Mouse (Mus musculus) activated CD4-positive, CD25-positive, alpha-beta regulatory T cell, adult 4 months (primary cell): Measurements from ENCODE around the gene Dach1. TPM values are rescaled to one million over a fixed set of nuclear protein-coding genes. Genes with fewer than 3 reads are reported as not detected.

ENCODE experiments used
- ATAC-seq: one replicate; pipeline ENCODE4 v1.8.0; 2017
- polyA plus RNA-seq, 2 experiments: library from polyadenylated mRNA; unstranded; fragments of 100-300 nt; shearing (Covaris generic); gene quantifications; one replicate each; pipeline ENCODE4 v1.2.1; 2017

Gene Dach1
- polyA plus RNA-seq, 2 experiments from 2014 or later, result not detected

DNA sequence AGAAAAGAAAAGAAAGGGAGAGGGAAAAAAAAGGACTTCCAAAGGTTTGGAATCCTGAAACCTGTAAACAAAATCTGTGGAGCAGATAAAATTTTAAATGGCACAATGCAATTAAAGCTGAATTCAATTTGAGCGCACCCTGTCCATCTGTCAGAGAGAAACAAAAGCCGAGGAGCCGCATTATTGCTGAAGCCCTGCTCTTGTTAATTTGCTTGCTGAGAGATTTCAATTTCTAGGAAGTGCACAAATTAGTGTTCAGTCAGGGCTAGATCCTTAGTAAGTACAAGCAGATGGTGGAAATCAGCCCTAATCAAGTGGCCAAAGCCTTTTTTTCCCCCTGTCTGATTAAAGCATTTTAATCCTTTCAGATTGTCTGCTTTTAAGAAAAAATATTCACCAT lies 60.8 kb downstream of the Dach1 start:
- ATAC-seq, result no peak

DNA sequence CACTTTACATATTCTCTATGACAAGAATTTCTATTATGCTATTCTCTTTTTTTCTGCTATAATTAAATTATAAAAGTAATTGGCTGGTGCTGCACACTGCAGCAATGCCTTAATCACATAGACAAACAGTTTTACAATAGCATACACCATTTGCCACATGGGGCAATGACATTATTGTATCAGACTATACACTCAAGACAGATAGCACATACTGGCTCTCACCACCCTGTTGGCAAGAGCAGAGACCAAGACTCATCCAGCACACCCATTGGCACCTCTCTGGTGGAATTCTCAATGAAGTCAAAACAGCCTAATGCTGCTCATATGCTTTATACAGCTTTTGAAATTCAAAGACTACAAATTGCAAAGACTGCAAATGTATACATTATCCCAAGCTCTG lies 63.4 kb downstream of the Dach1 start:
- ATAC-seq, result no peak

DNA sequence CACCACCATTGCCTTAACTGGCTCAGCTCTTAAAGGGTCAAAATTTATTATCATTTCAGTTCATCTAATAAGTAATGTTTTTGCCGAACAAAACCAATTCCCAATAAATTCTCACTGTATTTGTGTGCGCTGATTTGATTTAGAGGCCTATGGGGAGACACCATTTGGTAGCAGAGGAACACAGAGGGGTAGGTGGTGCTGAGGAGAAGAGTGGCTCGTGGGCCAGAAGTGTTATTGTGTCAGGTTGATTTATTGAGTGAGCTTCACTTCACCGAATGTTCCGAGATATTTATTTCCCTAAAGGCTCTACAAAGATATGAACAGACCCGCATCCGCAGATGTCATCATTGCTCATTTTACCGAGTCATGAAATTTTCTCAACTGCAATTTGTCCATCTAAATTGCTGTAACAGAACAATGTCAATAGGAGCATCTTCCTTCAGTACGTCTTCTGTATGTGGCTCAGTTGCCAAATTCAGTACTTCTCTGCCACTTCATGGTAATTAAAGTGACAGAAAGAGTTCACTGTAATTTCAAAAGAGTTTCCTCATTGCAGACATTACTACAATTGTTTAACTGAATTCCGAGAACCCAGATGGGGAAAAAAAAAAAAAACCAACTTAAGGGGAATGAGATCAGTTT lies 65.1 kb downstream of the Dach1 start:
- no peak for ATAC-seq

DNA sequence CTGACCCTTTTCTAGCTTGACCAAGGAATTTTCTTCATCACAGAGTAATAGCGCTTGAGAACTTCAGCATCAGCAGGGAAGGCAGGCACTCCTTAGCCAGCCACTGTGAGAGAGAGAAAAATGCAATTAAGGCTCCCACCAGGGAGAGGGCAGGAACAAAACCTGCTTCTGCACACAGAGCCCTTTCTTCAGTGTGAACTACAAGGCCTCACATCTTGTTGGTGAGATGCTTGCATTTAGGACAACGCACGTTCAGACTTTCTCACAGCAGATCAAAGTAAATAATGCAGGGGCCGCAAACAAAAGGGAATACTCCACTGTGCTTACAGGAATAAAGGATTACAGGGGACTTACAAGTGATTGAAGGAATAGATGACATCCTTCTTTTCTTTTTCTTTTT lies 74.3 kb downstream of the Dach1 start:
- ATAC-seq, result no peak

DNA sequence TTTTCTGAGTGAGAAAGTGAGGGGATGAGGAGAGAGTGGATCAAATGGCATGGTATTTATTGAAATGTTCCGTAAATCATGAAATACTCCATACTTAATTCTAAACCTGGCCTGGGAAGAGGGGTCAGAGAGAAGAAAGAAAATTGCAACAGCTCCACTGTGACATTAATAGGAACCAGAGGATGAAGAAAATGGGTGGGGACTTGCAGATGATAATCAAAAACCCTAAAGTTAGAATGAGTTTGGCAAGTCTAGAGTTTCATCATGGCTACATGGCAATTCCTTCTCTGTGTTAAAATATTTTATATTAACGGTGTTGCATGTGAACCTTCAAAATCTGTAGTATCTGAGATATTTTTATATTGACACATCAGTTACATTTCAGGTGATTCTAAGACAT lies 80.3 kb downstream of the Dach1 start:
- ATAC-seq, result no peak

DNA sequence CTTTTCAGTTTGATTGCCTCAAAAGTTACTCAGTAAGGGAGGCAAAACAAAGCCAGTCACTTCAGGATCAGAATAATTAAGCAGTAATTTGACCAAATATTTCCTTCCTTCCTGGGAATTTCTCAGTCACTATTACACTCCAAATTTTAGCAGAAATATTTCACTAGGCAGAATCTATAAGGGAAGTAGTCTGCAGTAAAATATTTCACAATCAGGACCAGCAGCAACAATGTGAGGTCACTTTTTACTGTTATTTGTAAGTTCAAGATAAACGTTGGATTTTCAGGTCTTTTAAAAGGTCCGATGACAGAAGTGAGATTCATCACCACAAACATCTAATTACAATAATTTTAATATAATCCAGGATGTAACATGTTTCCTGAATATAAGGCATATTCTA lies 82.2 kb downstream of the Dach1 start:
- no peak for ATAC-seq

DNA sequence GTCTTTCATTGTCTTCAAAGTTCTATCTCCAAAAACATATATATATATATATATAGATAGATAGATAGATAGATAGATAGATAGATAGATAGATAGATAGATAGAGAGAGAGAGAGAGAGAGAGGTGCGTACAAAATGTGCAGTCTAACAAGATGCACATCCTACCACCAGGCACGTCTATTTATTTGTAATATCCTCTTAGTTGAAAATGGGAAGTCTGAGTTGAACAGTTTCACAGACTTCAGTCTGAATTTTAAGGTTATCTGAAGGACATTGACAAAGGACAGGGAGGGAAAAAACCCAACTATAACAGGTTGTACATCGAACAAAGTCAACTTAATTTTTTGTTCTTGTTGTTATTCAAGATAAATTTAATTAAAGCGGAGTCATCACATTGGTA lies 82.8 kb downstream of the Dach1 start:
- ATAC-seq, result no peak

DNA sequence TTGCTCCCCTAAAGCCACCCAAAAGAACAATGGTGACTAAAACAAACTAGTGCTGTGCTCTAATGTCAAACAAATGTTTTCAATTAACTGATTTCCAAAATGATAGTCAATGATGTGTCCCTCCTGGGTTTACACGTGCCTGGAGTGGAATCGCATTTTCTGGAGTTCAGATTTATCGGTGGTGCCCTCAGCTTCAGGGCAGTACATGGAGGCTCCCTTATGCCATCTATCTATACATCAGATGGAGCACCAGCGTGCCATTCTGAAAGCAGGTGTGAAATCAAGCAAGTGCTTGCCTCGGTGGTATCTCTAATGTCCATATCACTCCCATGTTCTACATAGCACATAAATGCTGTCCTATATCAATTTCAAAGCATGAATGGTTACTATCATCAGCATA lies 84.4 kb downstream of the Dach1 start:
- ATAC-seq, result no peak

DNA sequence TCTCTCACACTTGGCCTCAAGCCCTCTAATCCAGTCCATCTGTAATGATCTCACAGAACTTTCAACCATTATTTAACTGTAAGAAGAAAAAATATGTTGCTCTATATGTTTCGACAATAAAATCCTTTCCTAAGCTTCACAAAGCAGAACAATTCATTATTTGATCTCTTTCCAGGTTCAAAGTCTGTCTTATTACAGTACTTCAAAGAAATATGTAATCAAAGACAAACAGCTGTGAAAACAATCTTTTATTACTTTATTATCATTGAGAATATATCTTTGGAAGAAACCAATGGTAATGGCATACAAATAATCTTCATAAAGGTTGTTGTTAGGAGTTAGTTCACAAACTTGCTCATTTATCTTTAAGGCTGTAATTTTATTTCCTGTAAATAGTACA lies 84.8 kb downstream of the Dach1 start:
- ATAC-seq, result no peak

DNA sequence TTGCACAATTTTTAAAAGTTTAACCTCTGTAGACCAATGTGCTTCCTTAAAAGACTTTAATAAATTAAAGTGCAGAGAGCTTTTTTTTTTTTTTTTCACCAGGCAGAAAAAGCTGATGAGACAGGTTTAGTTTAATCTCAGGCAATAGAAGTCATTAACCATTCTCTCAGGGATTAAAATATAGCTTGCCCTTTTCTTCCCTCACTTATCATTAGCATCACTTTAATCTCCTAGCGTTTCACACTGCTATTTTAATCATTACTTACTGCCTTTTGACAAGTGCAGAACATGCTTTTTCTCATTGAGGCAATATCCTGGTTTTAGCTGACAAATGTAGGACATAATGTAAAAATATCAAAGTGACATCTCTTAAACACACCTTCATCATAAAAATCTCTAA lies 86.1 kb downstream of the Dach1 start:
- ATAC-seq, result no peak

DNA sequence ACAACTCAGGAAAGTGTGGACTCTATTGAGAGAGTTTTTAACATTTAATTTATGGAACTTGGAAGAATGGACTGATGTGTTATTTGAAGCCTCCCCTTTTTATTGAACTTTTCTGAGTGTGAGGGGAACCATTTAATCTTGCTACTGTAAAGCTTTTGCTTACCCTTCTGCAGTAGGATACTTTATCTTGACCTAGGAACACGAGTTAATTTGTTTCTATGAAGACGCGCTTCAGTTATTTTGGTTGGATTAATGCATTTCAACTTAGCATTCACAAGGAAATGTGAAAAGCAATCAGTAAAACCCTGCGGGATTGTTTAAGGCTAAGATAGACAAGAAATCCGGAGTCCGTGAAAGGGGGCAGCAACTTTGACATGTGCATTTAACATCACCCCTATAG lies 89.6 kb downstream of the Dach1 start:
- ATAC-seq, result no peak

DNA sequence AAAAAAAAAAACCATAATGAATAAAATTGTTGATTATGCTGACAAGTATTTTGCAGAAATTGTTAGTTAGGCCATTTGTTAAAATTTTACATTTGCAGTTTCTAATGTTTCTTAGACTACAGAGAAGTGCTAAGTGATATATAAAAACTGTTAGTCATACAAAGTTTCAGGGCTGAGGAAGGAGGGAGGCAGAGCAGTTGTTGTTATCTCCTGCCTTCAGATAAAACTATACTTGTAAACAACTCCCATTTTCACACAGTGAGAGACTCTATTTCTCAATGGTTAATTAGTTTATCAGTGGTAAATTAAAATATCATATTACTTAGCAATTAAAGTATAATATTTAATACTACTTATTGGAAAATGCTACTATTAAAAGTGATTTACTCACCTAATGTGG lies 91.6 kb downstream of the Dach1 start:
- ATAC-seq, result no peak

DNA sequence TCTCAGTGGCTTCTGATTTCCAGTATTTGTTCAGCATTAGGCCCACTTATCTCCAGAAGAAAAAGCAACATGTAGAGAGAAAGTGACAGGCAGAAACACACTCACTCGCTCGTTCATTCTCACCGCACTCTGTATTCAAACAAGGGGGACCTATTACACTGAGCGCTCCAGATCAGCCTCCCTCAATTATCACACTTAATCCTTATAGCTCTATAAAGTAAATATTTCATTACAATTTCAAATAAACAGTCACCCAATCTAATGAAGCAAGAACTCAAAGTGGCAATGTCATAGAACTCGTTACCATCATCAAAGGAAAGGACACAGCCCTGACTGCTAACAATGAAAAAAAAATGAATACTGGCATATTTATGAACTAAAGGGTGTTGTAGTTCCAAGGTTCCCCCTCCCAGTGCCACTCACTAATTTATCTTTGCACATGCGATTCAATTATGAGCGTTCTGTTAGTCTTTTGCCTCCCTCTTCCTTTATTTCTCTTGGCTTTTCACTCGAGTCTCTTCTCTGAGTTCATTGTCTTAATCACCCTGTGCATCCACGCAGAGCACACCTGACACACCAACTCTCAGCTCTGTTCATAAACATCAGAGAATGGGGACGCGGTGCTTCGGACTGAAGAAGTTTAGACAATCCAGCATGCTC lies 96.0 kb downstream of the Dach1 start:
- ATAC-seq, result no peak

DNA sequence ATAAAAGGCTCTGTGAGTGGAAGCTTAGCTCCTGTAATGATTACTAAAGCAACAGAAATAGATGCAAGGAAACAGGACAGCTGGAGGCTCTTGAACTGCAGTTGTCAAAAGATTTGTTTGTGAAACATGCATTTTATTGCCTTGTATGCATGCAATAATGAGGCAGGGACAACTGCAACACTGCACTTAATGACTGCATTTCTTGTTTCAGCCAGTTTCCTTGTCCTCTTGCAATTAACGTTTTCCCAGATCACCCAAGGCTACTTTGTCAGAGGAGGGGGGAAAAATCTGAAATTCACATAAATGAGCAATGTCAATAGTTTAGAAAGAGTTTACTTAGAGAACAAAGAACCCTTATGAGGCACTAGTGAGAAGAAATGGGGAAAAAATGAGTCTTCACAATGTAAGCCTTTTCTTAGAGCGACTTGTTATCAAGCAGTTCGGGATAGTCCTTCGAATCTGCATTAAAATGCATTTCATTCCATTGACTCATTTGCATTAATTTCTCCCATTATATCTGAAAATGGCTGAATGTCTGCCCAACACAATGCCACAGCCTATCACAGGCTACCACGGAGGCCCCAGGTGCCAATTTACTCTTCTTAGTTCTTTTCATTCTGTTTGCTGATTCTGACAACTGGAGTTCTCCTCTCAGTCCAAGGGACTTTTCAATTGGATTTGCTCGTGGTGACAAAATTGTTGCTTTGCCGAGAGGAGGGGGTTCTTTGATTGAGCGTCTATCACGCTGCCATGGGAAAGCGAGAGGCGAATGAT lies 96.7 kb downstream of the Dach1 start:
- no peak for ATAC-seq

DNA sequence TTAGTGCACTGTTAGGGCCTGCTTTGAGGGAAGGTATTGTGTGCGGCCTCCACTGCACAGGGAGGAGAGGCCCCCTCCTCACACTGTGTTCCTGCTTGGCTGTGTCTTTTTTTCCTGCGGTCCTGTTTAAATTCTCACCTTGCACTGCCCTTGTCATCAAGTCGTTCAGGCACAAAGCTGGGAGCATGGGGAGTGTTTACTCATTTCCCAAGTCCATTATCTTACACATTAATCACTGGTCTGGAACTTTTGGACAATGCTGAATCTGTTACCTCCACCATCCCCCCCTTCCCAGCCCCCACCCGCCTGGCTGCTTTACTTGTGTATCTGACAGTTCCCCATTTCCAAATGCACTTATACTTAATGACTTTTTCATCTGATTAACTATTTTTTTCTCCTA lies 97.7 kb downstream of the Dach1 start:
- no peak for ATAC-seq

DNA sequence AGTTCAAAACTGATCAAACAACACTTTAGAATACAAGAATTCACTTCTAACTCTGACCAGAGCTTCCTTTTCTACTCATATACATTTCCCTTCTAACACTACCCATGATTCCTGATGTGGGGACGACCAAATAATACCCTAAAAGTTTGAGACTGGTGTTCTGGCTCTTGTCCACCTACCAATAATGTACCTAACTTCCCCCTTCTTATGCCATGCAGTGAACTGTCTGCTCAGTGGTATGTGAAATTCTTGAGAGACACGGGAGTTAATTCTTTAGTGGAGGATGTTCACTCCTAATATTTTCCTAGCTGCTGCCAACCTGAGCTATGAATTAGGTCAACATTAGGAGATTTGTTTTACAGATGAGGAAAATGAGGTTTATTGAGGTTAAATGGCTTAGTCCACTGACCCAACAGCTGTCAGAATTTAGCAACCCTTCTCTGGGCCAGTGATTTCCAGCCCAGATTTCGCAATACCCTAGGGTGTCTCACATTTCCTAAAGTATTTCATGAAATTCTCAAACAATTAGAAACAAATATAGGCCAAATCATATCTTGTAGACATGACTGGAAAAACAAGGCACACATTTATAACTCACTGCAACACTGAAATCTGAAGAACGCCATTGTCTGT lies 102.2 kb downstream of the Dach1 start:
- no peak for ATAC-seq

DNA sequence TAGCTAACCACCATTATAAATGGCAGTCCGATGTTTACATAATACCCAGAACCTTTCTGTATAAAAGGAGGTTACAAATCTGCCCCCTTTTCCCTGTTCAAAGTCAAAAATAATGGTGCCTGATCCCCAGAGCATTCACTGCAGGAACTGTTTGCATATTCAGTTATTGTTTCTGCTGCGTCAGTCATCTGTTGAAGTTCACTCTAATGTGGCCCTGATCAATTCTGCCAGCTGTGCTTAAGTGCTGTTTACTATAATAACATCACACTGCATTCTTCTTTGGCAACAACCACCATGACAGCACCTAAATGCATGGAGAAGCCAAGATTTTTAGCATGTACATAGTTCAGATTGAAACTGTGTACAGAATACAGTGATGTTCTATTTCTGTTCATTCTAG lies 105.4 kb downstream of the Dach1 start:
- ATAC-seq, result no peak

DNA sequence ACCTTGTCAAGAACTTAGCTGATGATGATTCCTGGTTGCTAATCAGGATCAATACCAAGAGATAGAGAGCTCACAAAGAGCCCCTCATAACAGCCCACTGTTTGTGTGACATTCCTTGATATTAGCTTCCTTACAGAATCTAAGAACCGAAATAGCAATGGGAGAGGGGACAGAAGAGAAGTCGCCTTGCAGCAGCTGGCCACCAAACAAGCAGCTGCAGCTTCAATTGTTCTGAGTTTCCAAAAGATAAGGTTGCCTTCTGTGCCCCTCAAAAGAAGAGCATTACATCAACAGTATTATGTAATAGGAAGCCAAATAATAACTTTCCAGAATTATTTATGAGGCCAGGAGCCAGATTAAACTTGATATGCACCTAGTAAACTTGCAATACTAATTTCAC lies 120.2 kb downstream of the Dach1 start:
- no peak for ATAC-seq

DNA sequence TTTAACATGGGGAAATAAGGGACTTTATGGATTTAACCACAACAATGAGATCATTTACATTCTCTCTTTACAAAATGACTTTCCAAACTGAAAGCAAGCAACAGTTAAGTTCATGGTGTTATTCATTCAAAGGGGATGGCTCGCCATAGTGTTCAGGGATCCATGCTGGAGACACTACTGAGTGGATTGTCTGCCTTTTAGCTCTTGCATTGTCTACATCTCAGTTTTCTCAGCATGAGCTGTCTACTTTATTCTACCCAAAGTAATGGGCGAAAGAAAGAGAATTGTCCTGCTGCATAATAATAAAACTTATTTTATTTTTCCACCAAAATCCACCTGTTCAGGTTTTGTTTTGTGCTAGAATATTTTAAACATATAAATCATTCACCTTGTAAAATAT lies 121.2 kb downstream of the Dach1 start:
- no peak for ATAC-seq

DNA sequence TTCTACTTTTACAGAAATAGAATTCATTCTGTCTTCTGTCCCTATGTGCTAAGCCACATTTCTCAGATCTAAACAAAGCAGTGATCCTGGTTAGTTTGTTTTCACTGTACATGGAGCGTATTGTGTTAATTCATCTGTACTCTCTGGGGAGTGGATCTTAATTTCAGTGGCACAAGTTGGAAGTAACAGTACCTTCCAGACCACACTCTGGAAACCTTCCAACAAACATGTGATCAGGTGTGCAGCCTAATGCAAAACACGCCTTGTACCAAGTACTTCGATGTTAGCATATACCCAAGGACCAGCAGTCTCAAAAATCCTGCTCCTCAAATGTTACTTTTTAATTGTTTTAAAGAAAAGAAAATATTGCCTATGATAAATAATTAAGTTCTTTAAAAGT lies 121.9 kb downstream of the Dach1 start:
- no peak for ATAC-seq

DNA sequence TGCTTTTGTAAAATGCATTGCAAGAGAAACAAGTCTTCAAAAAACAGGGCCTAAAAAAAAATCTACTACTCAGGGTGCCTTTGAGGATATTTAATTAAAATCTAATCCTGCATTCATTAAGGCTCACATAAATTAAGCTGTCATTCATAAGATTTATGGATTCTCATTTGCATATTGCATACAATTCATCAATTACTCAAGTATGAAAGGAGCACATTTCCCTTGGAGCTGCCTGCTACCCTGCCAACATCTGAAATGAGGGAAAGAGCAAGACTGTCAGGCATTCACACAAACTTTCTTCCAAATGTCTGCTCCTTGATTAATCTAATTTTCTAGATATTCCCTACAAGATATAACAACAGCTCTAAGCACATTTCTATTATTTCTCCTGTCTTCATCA lies 122.6 kb downstream of the Dach1 start:
- ATAC-seq, result no peak

DNA sequence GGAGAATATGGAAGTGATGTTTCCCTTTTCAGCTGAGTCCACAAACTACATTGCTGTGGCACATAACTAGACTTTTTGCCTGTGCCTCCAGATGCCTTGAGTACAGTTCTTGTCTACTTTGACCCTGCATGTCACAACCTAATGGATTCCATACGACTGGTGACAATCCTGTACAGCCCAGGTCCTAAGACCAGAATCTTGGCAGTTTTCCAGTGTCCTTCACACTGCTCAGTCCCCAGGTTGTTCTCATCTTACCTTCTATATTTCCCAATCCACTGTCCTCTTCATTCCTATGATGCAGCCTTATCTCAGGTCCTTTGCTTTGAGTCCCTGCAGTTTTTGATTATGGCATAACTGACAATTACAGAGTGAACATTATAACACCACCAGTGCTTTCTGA lies 131.0 kb downstream of the Dach1 start:
- ATAC-seq, result no peak

DNA sequence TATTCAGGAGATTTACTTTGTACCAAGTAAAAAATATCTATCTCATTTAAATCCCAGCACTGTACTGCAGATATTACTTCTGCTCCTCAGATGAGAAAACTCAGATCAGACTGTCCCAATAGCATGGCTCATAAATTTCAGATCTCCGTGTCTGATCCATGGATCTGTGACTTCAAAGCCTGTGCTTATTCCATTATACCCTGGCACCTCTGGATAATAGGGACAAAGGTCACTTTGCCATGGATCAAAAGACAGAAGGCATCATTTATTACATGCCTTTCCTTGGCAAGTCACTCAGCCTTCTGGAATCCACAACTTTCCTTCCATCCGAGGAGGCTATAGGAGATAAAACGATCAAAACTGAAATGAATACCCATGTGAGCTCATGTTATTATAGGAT lies 132.4 kb downstream of the Dach1 start:
- ATAC-seq, result no peak

DNA sequence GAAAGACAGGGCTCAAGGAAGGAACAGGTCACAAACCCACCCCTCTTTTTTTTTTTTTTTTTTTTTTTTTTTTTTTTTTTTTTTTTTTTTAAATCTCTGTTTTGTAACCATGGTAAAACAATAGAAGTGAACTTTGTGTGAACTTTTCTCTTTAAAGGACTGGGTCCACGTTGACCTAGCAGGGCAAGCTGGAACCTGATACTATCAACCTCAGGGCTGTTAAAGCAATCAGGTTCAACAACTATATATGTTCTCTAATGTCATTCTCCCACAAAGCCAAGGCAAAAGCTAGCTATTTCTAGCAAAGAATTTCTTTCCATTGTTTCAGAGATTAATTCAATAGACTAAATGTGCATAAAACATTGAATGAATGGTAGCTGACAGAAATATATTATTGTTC lies 134.3 kb downstream of the Dach1 start:
- no peak for ATAC-seq
